Mouse (Mus musculus): ENCODE data around the gene Actrt3. TPM values are rescaled to one million over a fixed set of nuclear protein-coding genes. Genes with fewer than 3 reads are reported as not detected.

The Actrt3 gene
- polyA plus RNA-seq, 1 experiment from 2014 or later, result not detected

DNA sequence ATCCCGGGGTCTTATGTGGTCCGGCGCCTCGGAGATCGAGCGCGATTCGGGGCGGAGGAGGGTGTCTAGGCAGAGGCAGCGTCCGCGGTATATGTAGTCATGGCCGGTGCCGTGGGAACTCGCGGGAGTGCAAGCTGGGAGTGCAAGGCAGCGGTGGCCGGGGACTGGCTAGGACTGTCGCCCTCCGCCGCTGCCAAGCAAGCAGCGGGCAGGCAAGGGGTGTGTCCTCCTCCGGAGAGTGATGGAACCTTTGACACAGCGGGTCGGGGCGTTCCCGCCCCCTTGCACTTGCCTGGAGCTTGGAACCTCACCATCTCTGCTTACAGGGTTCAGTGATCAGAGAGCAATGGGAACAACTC, 3.0 kb upstream of the Actrt3 start:
- WGBS (ENCODE audit: insufficient replicate concordance), result 0% methylated on average over 27 of the region's 27 CpGs
- Histone ChIP-seq H3K9ac (peak overlapping the region; percentile 88), H3K27ac (peak overlapping the region; percentile 98), H3K36me3 (peaks cover 29% of the 10 kb centered on the region), H3K4me1 (replicated peaks) (peaks cover 29% of the 10 kb centered on the region), H3K9me3 (replicated peaks) (no peaks in the 10 kb centered on the region), H3K27me3 (peaks cover 18% of the 10 kb centered on the region), H3K4me3 (replicated peaks) (peak overlapping the region; percentile 83), H3K4me2 (peak overlapping the region; percentile 79)
- ATAC-seq (ENCODE audit: low read depth), result peak; percentile 75
- peak; percentile 77 for DNase-seq

DNA sequence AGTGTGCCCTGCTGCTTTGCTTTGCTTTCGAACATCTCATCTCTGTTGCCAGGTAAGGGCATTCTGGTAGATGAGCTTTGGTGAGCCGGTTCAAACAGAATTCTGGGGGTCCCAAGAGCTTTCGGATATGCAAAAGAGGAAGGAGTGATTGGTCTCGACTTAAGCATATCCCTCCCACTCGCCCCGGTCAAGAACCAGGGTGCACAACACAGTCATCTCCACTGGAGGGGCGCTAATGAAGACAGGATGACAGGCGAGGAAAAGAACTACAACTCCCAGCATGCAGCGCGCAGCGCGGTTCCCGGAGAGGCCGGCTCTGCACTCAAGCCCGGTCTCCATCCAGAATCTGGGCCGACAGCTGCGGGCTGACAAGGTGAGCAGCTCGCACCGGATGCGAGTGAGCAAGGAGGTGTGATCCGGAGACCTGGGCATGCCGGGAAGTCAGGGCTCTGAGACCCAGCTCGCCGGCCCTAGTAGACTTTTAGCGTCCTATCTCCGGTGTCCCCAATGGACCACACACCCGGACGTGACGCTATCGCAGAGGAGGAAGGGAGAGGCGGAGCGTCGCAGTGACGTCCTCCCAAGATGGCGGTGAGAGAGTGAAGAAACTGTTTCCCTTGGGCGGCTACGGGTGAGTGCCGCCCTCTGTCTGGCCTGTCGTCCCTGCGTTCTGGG, 2.5 kb upstream of the Actrt3 start, which contains the start of gene Mynn:
Gene Mynn, plus strand, starts transcription at position 1 of the 675 bp plus-strand sequence.
- Histone ChIP-seq H3K27ac (peak within 1 kb of the TSS; percentile 98), H3K27me3 (peaks cover 23% of the 10 kb centered on the region), H3K9ac (peak within 1 kb of the TSS; percentile 88), H3K9me3 (replicated peaks) (no peaks in the 10 kb centered on the region), H3K4me3 (replicated peaks) (peak within 1 kb of the TSS; percentile 83), H3K4me1 (replicated peaks) (peaks cover 29% of the 10 kb centered on the region), H3K4me2 (peak within 1 kb of the TSS; percentile 91), H3K36me3 (peaks cover 24% of the 10 kb centered on the region)
- DNase-seq (peak; percentile 94), ATAC-seq (ENCODE audit: low read depth) (peak; percentile 91)
- WGBS (ENCODE audit: insufficient replicate concordance), result 0% methylated on average over 40 of the region's 40 CpGs

DNA sequence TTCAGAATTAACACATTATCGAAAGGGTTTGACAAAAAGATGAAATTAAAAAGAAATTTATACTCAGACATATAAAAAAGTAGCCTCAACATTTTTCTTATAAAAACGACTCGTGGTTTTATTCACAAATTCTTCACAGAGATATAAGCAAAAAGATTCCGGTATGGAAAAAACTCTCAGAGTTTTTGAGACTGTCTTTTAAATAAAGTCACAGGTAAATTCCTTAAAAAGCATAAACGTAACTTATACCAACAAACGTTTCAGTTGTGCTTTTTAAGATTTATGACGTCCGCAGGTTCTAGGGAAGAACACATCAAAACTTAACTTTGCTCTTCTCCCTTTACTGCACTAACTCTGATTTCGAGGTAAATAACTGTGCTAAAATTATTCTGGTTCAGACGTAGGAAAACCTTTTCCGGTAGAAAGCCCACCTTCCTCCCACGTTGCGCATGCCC, 1.9 kb upstream of the Actrt3 start:
- Histone ChIP-seq H3K4me1 (replicated peaks) (peaks cover 29% of the 10 kb centered on the region), H3K4me3 (replicated peaks) (peak overlapping the region; percentile 83), H3K4me2 (peak overlapping the region; percentile 91), H3K9me3 (replicated peaks) (no peaks in the 10 kb centered on the region), H3K27ac (peak overlapping the region; percentile 98), H3K9ac (peak overlapping the region; percentile 88), H3K27me3 (peaks cover 24% of the 10 kb centered on the region), H3K36me3 (peaks cover 21% of the 10 kb centered on the region)
- under 1% methylated on average over 13 of the region's 13 CpGs for WGBS (ENCODE audit: insufficient replicate concordance)
- DNase-seq (no peak), ATAC-seq (ENCODE audit: low read depth) (no peak)

DNA sequence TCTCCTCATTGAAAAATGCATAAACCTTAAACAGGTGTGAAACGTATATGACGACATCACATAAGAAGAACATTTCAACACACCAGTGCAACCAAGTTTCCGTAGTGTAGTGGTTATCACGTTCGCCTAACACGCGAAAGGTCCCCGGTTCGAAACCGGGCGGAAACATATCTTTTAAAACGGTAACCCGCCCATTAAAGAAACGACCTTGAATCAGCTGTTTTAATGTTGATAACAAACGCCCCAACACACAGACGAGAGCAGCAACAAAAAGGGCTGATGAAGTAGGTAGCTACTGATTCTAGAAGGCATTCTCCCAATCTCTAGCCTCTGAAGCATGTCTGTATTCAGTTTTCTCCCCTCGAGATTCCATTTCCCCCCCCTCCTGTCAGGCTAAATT, 1.4 kb upstream of the Actrt3 start:
- DNase-seq, result peak; percentile 84
- Histone ChIP-seq H3K9me3 (replicated peaks) (no peaks in the 10 kb centered on the region), H3K4me2 (peak overlapping the region; percentile 91), H3K27ac (peak overlapping the region; percentile 98), H3K4me3 (replicated peaks) (peak overlapping the region; percentile 83), H3K9ac (peak overlapping the region; percentile 62), H3K4me1 (replicated peaks) (peaks cover 29% of the 10 kb centered on the region), H3K36me3 (peaks cover 18% of the 10 kb centered on the region), H3K27me3 (peaks cover 28% of the 10 kb centered on the region)
- ATAC-seq (ENCODE audit: low read depth), result peak; percentile 47
- WGBS (ENCODE audit: insufficient replicate concordance), result under 1% methylated on average over 17 of the region's 17 CpGs

DNA sequence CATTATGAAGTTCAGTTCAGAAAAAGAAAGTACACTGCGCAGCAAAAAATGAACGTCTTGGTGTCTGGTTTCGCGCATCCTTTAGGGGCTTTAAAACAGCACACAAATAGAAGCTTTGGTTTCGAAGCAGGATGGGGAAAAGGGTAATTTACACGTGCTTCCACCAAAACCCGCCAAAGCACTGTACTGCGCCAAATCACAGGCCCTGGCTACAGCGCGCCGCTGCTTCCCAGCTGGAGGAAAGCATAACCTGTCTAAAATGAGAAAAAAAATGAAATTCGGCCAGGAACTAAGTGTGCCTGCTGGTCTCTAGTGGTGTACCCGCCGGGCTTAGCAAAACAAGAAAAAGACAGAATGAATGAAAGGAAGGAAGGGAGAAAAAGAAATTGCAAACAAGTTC, 978 bp upstream of the Actrt3 start:
- H3K9ac ChIP-seq, result peak overlapping the region; percentile 76
- peak overlapping the region; percentile 75 for H3K27ac ChIP-seq
- peak overlapping the region; percentile 91 for H3K4me2 ChIP-seq
- under 1% methylated on average over 14 of the region's 14 CpGs for WGBS (ENCODE audit: insufficient replicate concordance)
- DNase-seq, result no peak
- ATAC-seq (ENCODE audit: low read depth), result no peak
- H3K4me1 ChIP-seq (replicated peaks), result peaks cover 33% of the 10 kb centered on the region
- H3K27me3 ChIP-seq, result peaks cover 33% of the 10 kb centered on the region
- H3K4me3 ChIP-seq (replicated peaks), result peak overlapping the region; percentile 83
- H3K9me3 ChIP-seq (replicated peaks), result no peaks in the 10 kb centered on the region
- peaks cover 13% of the 10 kb centered on the region for H3K36me3 ChIP-seq

DNA sequence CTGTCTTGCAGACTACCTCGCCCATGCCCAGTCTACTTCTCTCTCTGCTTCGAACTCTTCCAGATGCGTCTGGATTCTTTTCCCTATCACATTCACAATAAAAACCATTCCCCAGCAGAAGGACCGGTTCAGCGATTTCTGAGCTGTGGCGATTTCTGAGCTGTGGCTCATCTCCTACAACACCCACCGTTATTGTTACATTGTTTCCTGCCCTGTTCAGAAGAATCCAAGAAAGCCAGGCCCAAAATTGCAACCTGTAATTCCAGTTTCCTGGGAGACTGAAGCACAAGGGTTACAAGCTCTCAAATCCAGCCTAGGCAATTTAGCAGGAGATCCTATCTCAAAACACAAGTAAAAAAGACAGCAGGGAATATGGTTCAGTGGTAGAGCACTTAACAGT, 2.5 kb downstream of the Actrt3 start:
- no peak for DNase-seq
- Histone ChIP-seq H3K9me3 (replicated peaks) (no peaks in the 10 kb centered on the region), H3K27me3 (peaks cover 42% of the 10 kb centered on the region), H3K4me3 (replicated peaks) (no peak overlapping the region), H3K4me1 (replicated peaks) (peaks cover 24% of the 10 kb centered on the region), H3K9ac (no peak overlapping the region), H3K36me3 (no peaks in the 10 kb centered on the region), H3K27ac (no peak overlapping the region), H3K4me2 (no peak overlapping the region)
- no peak for ATAC-seq (ENCODE audit: low read depth)
- WGBS (ENCODE audit: insufficient replicate concordance), result 75% methylated on average over 7 of the region's 7 CpGs

DNA sequence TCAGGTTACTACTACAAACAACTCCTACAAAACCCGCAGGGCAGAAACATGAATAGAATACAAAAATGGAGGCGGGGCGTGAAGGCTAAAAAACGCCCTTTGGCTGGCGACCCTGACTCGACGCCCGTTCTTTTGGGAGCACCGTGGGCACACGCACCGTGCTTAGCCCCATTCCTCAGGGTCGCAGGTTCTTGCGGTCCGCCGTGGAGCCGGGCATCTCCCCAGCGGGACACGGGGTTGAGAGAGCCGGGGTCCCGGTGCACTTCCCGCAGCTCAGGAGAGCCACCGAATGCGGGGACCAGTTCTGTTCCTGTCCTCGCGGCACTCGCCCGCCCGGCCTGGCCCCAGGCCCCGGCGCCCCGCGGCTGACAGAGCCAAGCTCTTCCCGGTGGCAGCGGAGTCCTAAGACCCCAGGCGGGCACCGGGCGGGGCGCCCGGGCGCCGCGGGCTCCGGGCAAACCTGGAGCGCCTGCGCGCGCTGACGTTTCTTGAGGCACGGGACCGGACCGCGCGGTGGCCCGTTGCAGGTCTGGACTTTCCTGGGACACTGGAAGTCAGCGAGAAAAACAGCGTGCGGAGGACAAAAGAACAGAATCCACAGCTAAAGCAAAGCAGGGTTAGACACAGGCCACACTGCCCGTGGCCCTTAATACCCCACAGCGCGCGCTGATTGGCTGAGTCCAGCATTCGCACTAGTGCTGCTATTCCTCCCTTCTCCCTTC, 4.5 kb downstream of the Actrt3 start:
- ATAC-seq (ENCODE audit: low read depth), result peak; percentile 54; the same call in 1 of the 2 replicates
- DNase-seq, result peak; percentile 21
- H3K4me1 ChIP-seq (replicated peaks), result peaks cover 24% of the 10 kb centered on the region

DNA sequence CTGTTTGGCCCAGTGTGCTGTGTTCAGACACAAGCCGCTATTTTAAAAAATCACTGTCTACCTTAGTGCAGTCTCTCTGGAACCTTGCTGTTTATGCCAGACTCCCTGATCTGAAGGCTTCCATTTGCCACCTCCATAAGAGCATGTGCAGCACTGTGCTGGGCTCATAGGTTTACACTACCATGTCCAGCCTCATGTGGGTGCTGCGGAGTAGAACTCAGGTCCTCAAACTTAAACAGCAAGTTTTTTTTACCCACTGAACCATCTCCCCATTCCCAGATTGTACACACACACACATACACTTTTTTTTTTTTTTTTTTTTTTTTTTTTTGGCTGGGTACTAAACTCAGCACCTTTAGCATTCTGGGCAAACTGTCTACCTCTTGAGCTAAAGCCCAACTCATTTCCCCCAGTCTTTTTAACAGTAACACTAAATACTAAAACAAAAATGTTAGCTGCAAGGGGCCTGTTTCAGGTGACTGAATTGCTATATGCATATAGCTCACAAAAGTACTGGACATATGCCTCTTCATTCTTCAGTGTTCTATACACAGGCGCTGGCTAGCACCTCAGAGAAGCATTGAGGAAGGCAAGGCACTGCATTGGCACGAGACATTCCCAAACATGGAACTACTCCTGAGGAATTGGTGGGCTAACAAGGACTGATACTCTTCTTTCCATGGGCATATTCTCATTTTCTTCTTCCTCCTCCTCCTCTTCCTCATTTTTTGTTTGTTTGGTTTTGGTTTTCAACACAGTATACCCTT, 5.8 kb downstream of the Actrt3 start:
- WGBS (ENCODE audit: insufficient replicate concordance), result 72% methylated on average over 4 of the region's 4 CpGs
- no peaks in the 10 kb centered on the region for H3K9me3 ChIP-seq (replicated peaks)
- H3K4me1 ChIP-seq (replicated peaks), result peaks cover 14% of the 10 kb centered on the region
- peaks cover 33% of the 10 kb centered on the region for H3K27me3 ChIP-seq
- no peak overlapping the region for H3K4me2 ChIP-seq
- no peak overlapping the region for H3K9ac ChIP-seq
- H3K36me3 ChIP-seq, result no peaks in the 10 kb centered on the region
- no peak overlapping the region for H3K27ac ChIP-seq
- DNase-seq, result peak; percentile 9
- peak; percentile 35; the same call in 1 of the 2 replicates for ATAC-seq (ENCODE audit: low read depth)
- no peak overlapping the region for H3K4me3 ChIP-seq (replicated peaks)

More for the DNA sequence above, 4.5 kb downstream of the Actrt3 start:
- Histone ChIP-seq H3K27me3 (peaks cover 42% of the 10 kb centered on the region), H3K4me3 (replicated peaks) (peak overlapping the region; percentile 71), H3K27ac (no peak overlapping the region), H3K9me3 (replicated peaks) (no peaks in the 10 kb centered on the region), H3K36me3 (no peaks in the 10 kb centered on the region), H3K4me2 (peak overlapping the region; percentile 91), H3K9ac (peak overlapping the region; percentile 79)
- under 1% methylated on average over 62 of the region's 62 CpGs for WGBS (ENCODE audit: insufficient replicate concordance)

DNA sequence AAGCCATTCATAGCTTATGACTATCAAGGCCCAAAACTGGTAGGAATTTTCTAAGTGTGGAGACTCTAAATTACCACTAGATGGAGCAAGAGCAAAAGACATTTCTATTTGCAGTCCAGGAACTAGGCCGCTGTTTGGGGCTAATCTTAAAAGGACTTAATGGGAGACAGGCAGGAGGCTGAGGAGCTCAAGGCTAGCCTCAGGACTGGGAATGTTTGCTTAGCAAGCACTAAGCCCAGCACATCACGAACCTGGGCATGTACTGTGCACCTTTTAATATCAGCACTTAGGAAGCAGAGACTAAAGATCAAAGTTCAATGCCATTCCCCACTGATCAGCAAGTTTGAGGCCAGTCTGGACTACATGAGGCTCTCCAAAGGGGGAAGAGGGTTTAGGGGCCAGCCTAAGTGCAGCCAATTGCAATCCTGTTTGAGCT, 7.3 kb downstream of the Actrt3 start:
- DNase-seq (no peak), ATAC-seq (ENCODE audit: low read depth) (no peak)
- Histone ChIP-seq H3K4me3 (replicated peaks) (no peak overlapping the region), H3K36me3 (no peaks in the 10 kb centered on the region), H3K9ac (no peak overlapping the region), H3K27ac (no peak overlapping the region), H3K4me2 (no peak overlapping the region), H3K9me3 (replicated peaks) (no peaks in the 10 kb centered on the region), H3K4me1 (replicated peaks) (peaks cover 14% of the 10 kb centered on the region), H3K27me3 (peaks cover 21% of the 10 kb centered on the region)
- 1% methylated on average over 2 of the region's 2 CpGs for WGBS (ENCODE audit: insufficient replicate concordance)

DNA sequence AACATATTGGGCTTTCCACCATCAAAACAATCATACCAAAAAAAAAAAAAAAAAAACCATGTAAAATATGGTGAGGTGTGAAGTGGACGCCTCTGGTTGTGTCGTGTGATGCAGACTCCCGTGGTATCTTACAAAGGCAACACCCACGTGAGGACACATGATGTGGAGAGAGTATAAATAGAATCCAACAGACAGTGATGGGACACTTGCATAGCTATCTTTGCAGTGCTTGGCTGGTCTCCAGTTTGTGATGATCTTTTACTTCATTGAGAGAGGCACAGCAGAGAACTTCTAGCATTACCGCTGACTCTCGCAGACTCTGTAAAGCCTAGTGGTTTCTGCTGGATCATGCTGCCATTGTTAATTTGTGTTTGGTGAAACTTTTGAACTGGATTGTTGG, 10.9 kb downstream of the Actrt3 start:
- Histone ChIP-seq H3K27me3 (no peaks in the 10 kb centered on the region), H3K36me3 (no peaks in the 10 kb centered on the region), H3K9ac (no peak overlapping the region), H3K27ac (no peak overlapping the region), H3K4me3 (replicated peaks) (no peak overlapping the region), H3K4me2 (no peak overlapping the region), H3K9me3 (replicated peaks) (no peaks in the 10 kb centered on the region), H3K4me1 (replicated peaks) (no peaks in the 10 kb centered on the region)
- ATAC-seq (ENCODE audit: low read depth) (no peak), DNase-seq (no peak)
- WGBS (ENCODE audit: insufficient replicate concordance), result 62% methylated on average over 6 of the region's 6 CpGs

DNA sequence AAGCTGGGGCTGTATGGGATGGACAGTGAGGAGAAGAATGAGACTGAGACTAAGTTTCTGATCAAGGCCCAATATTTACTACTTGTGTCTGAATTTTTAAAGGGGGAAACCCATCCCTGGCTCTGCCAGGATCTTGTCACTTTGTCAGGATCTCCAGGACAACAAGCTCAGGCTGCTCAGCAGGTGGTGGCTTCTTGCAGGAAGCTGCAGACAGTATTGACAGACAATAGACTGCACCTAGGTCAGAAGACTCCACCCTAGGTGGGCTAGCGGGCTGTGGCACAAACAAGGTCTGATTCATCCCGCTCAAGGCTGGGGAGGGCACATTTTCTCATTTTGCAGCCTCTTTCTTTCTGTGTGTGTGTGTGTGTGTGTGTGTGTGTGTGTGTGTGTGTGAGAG, 26.2 kb downstream of the Actrt3 start:
- Histone ChIP-seq H3K36me3 (no peaks in the 10 kb centered on the region), H3K27ac (no peak overlapping the region), H3K27me3 (no peaks in the 10 kb centered on the region), H3K9ac (no peak overlapping the region), H3K4me2 (no peak overlapping the region), H3K4me1 (replicated peaks) (no peaks in the 10 kb centered on the region), H3K9me3 (replicated peaks) (no peaks in the 10 kb centered on the region), H3K4me3 (replicated peaks) (no peak overlapping the region)
- ATAC-seq (ENCODE audit: low read depth), result no peak
- WGBS (ENCODE audit: insufficient replicate concordance), result 23% methylated on average over 2 of the region's 2 CpGs
- no peak for DNase-seq

All from liver, embryonic 13.5 days (tissue).